Mouse (Mus musculus): ENCODE measurements around the gene Mcoln2.
"Not testable (repeated sequence)": the region's sequence is repeated elsewhere in the genome, so short reads cannot be mapped to it uniquely, and the experiment has no call there.

Gene Mcoln2

GRCm38 (mm10) chr3:146189933-146190332 lies 40.3 kb downstream of the Mcoln2 start:
- no peak for DNase-seq (ENCODE audit: low spot score)

- DNase-seq (ENCODE audit: low spot score), result no peak
Observed at GRCm38 (mm10) chr3:146192507-146192906, 42.9 kb downstream of the Mcoln2 start.

- no peak for DNase-seq (ENCODE audit: low spot score)
Observed at GRCm38 (mm10) chr3:146195153-146195552, 45.5 kb downstream of the Mcoln2 start.

GRCm38 (mm10) chr3:146196301-146196700 lies 46.7 kb downstream of the Mcoln2 start:
- no peak for DNase-seq (ENCODE audit: low spot score)

GRCm38 (mm10) chr3:146196780-146197743 lies 47.4 kb downstream of the Mcoln2 start:
- DNase-seq (ENCODE audit: low spot score), result no peak

- no peak for DNase-seq (ENCODE audit: low spot score)
Observed at GRCm38 (mm10) chr3:146197785-146198184, 48.2 kb downstream of the Mcoln2 start.

- no peak for DNase-seq (ENCODE audit: low spot score)
Observed at GRCm38 (mm10) chr3:146198803-146199481, 49.3 kb downstream of the Mcoln2 start.

GRCm38 (mm10) chr3:146199486-146199885 lies 49.9 kb downstream of the Mcoln2 start:
- DNase-seq (ENCODE audit: low spot score), result no peak

- DNase-seq (ENCODE audit: low spot score), result no peak
Observed at GRCm38 (mm10) chr3:146204375-146204774, 54.7 kb downstream of the Mcoln2 start.

- no peak for DNase-seq (ENCODE audit: low spot score)
Observed at GRCm38 (mm10) chr3:146205305-146205704, 55.7 kb downstream of the Mcoln2 start.

- no peak for DNase-seq (ENCODE audit: low spot score)
Observed at GRCm38 (mm10) chr3:146206635-146207034, 57.0 kb downstream of the Mcoln2 start.

GRCm38 (mm10) chr3:146207440-146207839 lies 57.8 kb downstream of the Mcoln2 start:
- no peak for DNase-seq (ENCODE audit: low spot score)

- DNase-seq (ENCODE audit: low spot score), result not testable (repeated sequence)
Observed at GRCm38 (mm10) chr3:146209759-146210158, 60.1 kb downstream of the Mcoln2 start.

- no peak for DNase-seq (ENCODE audit: low spot score)
Observed at GRCm38 (mm10) chr3:146211141-146211747, 61.6 kb downstream of the Mcoln2 start.

- no peak for DNase-seq (ENCODE audit: low spot score)
Observed at GRCm38 (mm10) chr3:146211964-146212363, 62.3 kb downstream of the Mcoln2 start.

GRCm38 (mm10) chr3:146213336-146213735 lies 63.7 kb downstream of the Mcoln2 start:
- no peak for DNase-seq (ENCODE audit: low spot score)

- DNase-seq (ENCODE audit: low spot score), result no peak
Observed at GRCm38 (mm10) chr3:146216561-146216960, 66.9 kb downstream of the Mcoln2 start.

GRCm38 (mm10) chr3:146220776-146221486 lies 71.3 kb downstream of the Mcoln2 start, which contains the start of gene Lpar3:
TSS of gene Lpar3 (plus strand) at chr3:146220963.
- DNase-seq (ENCODE audit: low spot score), result peak; percentile 78

GRCm38 (mm10) chr3:146224271-146224670 lies 74.6 kb downstream of the Mcoln2 start:
- DNase-seq (ENCODE audit: low spot score), result no peak

GRCm38 (mm10) chr3:146225061-146225761 lies 75.6 kb downstream of the Mcoln2 start:
- DNase-seq (ENCODE audit: low spot score), result peak; percentile 16

GRCm38 (mm10) chr3:146227427-146227826 lies 77.8 kb downstream of the Mcoln2 start:
- no peak for DNase-seq (ENCODE audit: low spot score)

Measured in urinary bladder, postnatal 14 days (tissue).